7 mouse cellular contexts compared by ENCODE assay signal in the genomic region with DNA sequence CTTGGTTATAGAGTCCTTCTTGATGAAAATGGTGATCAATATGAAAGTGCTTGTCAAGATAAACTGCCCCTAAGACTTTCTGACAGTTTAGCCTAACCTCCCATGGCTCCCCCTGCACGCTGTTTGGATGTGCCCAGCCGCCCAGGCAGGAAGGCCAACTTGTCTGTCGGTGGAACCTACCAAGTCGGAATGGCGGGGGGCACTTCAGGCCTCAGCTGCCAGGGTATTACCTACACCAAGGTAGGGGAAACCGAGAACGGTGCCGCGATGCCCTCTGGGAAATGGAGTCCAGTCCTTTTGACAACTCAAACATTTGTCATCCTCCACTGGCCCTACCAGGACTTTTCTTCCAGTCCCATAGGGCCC. TPM values are rescaled to one million over a fixed set of nuclear protein-coding genes. Genes with fewer than 3 reads are reported as not detected.
DNase-seq lines count a peak whose midpoint lies in the region; ATAC-seq lines count a peak whose summit lies in the region.

No protein-coding gene starts in this region.

- H3K4me2 ChIP-seq in embryonic facial prominence, embryonic 11.5 days (ENCODE audit: low read depth, low read length) = peak overlapping the region; percentile 78
- peak overlapping the region; percentile 80 for H3K4me2 ChIP-seq in limb, embryonic 11.5 days (ENCODE audit: low read depth, severe bottlenecking)
- H3K4me2 ChIP-seq in midbrain, embryonic 14.5 days (ENCODE audit: low read length) = peak overlapping the region; percentile 74

- DNase-seq in adrenal gland, postnatal 14 days = peak; percentile 96
- DNase-seq in embryonic facial prominence, embryonic 11.5 days (ENCODE audit: low spot score) = peak; percentile 96
- peak; percentile 99 for DNase-seq in heart, adult 11 months
- DNase-seq in kidney, adult 18-20 months = peak; percentile 95
- peak; percentile 97 for DNase-seq in limb, embryonic 11.5 days (ENCODE audit: low spot score)
- DNase-seq in midbrain, embryonic 14.5 days = peak; percentile 98
- peak; percentile 95 to 96 for DNase-seq in spleen, adult 18-20 months

- H3K27me3 ChIP-seq in embryonic facial prominence, embryonic 11.5 days (ENCODE audit: control insufficient read depth, insufficient read depth, low read length) = no peaks in the 10 kb centered on the region
- no peaks in the 10 kb centered on the region for H3K27me3 ChIP-seq in limb, embryonic 11.5 days (ENCODE audit: control insufficient read depth, insufficient read depth, low read length)
- H3K27me3 ChIP-seq in midbrain, embryonic 14.5 days (ENCODE audit: control insufficient read depth, insufficient read depth, low read length) = no peaks in the 10 kb centered on the region

- H3K27ac ChIP-seq in embryonic facial prominence, embryonic 11.5 days (replicated peaks; ENCODE audit: low read depth, low read length) = peak overlapping the region; percentile 72
- H3K27ac ChIP-seq in limb, embryonic 11.5 days (replicated peaks; ENCODE audit: low read depth, low read length) = peak overlapping the region; percentile 58; the same call in 1 of the 2 replicates
- H3K27ac ChIP-seq in midbrain, embryonic 14.5 days (replicated peaks; ENCODE audit: low read depth, low read length) = peak overlapping the region; percentile 93

- no peaks in the 10 kb centered on the region for H3K4me1 ChIP-seq in embryonic facial prominence, embryonic 11.5 days (ENCODE audit: control insufficient read depth, insufficient read depth, low read length)
- H3K4me1 ChIP-seq in limb, embryonic 11.5 days (ENCODE audit: control insufficient read depth, insufficient read depth, low read length) = peaks cover 4% of the 10 kb centered on the region
- peaks cover 23% of the 10 kb centered on the region for H3K4me1 ChIP-seq in midbrain, embryonic 14.5 days (ENCODE audit: control insufficient read depth, insufficient read depth, low read length)

- no peaks in the 10 kb centered on the region for H3K36me3 ChIP-seq in embryonic facial prominence, embryonic 11.5 days (replicated peaks; ENCODE audit: control insufficient read depth, insufficient read depth, low read depth, low read length)
- H3K36me3 ChIP-seq in limb, embryonic 11.5 days (ENCODE audit: control insufficient read depth, insufficient read depth, low read length) = no peaks in the 10 kb centered on the region
- peaks cover 9% of the 10 kb centered on the region for H3K36me3 ChIP-seq in midbrain, embryonic 14.5 days (ENCODE audit: control insufficient read depth, insufficient read depth, low read length)

- no peaks in the 10 kb centered on the region for H3K9me3 ChIP-seq in embryonic facial prominence, embryonic 11.5 days (replicated peaks; ENCODE audit: control insufficient read depth, low read length)
- no peaks in the 10 kb centered on the region for H3K9me3 ChIP-seq in limb, embryonic 11.5 days (ENCODE audit: control insufficient read depth, low read length)
- no peaks in the 10 kb centered on the region for H3K9me3 ChIP-seq in midbrain, embryonic 14.5 days (ENCODE audit: control insufficient read depth, low read length)

- under 1% methylated on average over 9 of the region's 9 CpGs for WGBS in embryonic facial prominence, embryonic 11.5 days
- under 1% methylated on average over 9 of the region's 9 CpGs for WGBS in limb, embryonic 11.5 days
- WGBS in midbrain, embryonic 14.5 days = 1% methylated on average over 9 of the region's 9 CpGs

- peak overlapping the region; percentile 68 for H3K9ac ChIP-seq in embryonic facial prominence, embryonic 11.5 days (replicated peaks; ENCODE audit: low read length)
- H3K9ac ChIP-seq in limb, embryonic 11.5 days (ENCODE audit: low read length) = peak overlapping the region; percentile 71; the same call in 1 of the 2 replicates
- H3K9ac ChIP-seq in midbrain, embryonic 14.5 days (replicated peaks; ENCODE audit: low read length) = peak overlapping the region; percentile 84

- peak; percentile 94 for ATAC-seq in embryonic facial prominence, embryonic 11.5 days (replicated peaks; ENCODE audit: insufficient number of reproducible peaks, low FRiP score, low TSS enrichment, low read depth)
- ATAC-seq in limb, embryonic 11.5 days (ENCODE audit: insufficient number of reproducible peaks, low FRiP score, low TSS enrichment, low read depth) = peak; percentile 95
- peak; percentile 96 for ATAC-seq in midbrain, embryonic 14.5 days (ENCODE audit: low FRiP score, low TSS enrichment)

- peak overlapping the region; percentile 87 for H3K4me3 ChIP-seq in embryonic facial prominence, embryonic 11.5 days (ENCODE audit: low read depth, low read length)
- peak overlapping the region; percentile 84 for H3K4me3 ChIP-seq in limb, embryonic 11.5 days (ENCODE audit: low read depth, low read length)
- H3K4me3 ChIP-seq in midbrain, embryonic 14.5 days (replicated peaks; ENCODE audit: low read depth, low read length) = peak overlapping the region; percentile 87

RNA-seq across cellular contexts. Expression of gene Madd, which starts 0.5 kb away (rescaled TPM):
- total RNA-seq in adrenal gland, postnatal 14 days (2021) = 18.8 and 26.1 TPM in 2 replicates
- 7.9 and 8.0 TPM in 2 replicates for polyA plus RNA-seq in embryonic facial prominence, embryonic 11.5 days (2014; fragmentation: Nextera tagmentation; extraction: Ambion mirVana)
- 6.8 and 8.1 TPM in 2 replicates for polyA plus RNA-seq in limb, embryonic 11.5 days (2014; fragmentation: Nextera tagmentation; extraction: Ambion mirVana)
- polyA plus RNA-seq in midbrain, embryonic 14.5 days (2014; fragmentation: Nextera tagmentation; extraction: Ambion mirVana) = 43.3 and 56.3 TPM in 2 replicates

RNA-seq across cellular contexts. Expression of gene Nr1h3, which starts 19.5 kb away (rescaled TPM):
- total RNA-seq in adrenal gland, postnatal 14 days (2021) = 41.7 and 45.0 TPM in 2 replicates
- polyA plus RNA-seq in embryonic facial prominence, embryonic 11.5 days (2014; fragmentation: Nextera tagmentation; extraction: Ambion mirVana) = 0.91 and 0.95 TPM in 2 replicates
- polyA plus RNA-seq in limb, embryonic 11.5 days (2014; fragmentation: Nextera tagmentation; extraction: Ambion mirVana) = 1.1 and 2.0 TPM in 2 replicates
- 0.90 and 2.6 TPM in 2 replicates for polyA plus RNA-seq in midbrain, embryonic 14.5 days (2014; fragmentation: Nextera tagmentation; extraction: Ambion mirVana)

RNA-seq across cellular contexts. Expression of gene Acp2, which starts 19.6 kb away (rescaled TPM):
- total RNA-seq in adrenal gland, postnatal 14 days (2021) = 34.4 and 39.4 TPM in 2 replicates
- 31.1 and 37.2 TPM in 2 replicates for polyA plus RNA-seq in embryonic facial prominence, embryonic 11.5 days (2014; fragmentation: Nextera tagmentation; extraction: Ambion mirVana)
- polyA plus RNA-seq in limb, embryonic 11.5 days (2014; fragmentation: Nextera tagmentation; extraction: Ambion mirVana) = 32.0 and 33.2 TPM in 2 replicates
- polyA plus RNA-seq in midbrain, embryonic 14.5 days (2014; fragmentation: Nextera tagmentation; extraction: Ambion mirVana) = 33.1 and 50.8 TPM in 2 replicates

RNA-seq across cellular contexts. Expression of gene Ddb2, which starts 53.7 kb away (rescaled TPM):
- total RNA-seq in adrenal gland, postnatal 14 days (2021) = 10.0 and 12.1 TPM in 2 replicates
- polyA plus RNA-seq in embryonic facial prominence, embryonic 11.5 days (2014; fragmentation: Nextera tagmentation; extraction: Ambion mirVana) = 11.4 and 12.6 TPM in 2 replicates
- 16.3 and 18.5 TPM in 2 replicates for polyA plus RNA-seq in limb, embryonic 11.5 days (2014; fragmentation: Nextera tagmentation; extraction: Ambion mirVana)
- 10.6 and 14.6 TPM in 2 replicates for polyA plus RNA-seq in midbrain, embryonic 14.5 days (2014; fragmentation: Nextera tagmentation; extraction: Ambion mirVana)

Comparison
In these comparisons a context has a peak if more than half of its experiments do, and no peak if none do; other contexts are left out.
1. Peak in every context shown above with its lines: DNase-seq, ATAC-seq, H3K4me3 ChIP-seq and H3K27ac ChIP-seq.